Mouse (Mus musculus) kidney, adult 18-20 months (tissue): Measurements from ENCODE around the gene Apoc1.

ENCODE experiments used
- DNase-seq: peaks from one replicate; pipeline ENCODE4 v3.0.0; 2021

Apoc1 gene

GRCm38 (mm10) chr7:19691873-19692865 is at the start of gene Apoc1:
Gene Apoc1, minus strand, starts transcription at chr7:19692660.
- no peak for DNase-seq

GRCm38 (mm10) chr7:19741329-19742031 is 49.0 kb upstream of the Apoc1 start:
- DNase-seq, result no peak

GRCm38 (mm10) chr7:19740269-19740668 is 47.8 kb upstream of the Apoc1 start:
- no peak for DNase-seq

- DNase-seq, result no peak
Observed at GRCm38 (mm10) chr7:19738771-19739170, 46.3 kb upstream of the Apoc1 start.

GRCm38 (mm10) chr7:19736389-19737057 is 44.1 kb upstream of the Apoc1 start:
- DNase-seq, result no peak

GRCm38 (mm10) chr7:19734178-19734666 is 41.8 kb upstream of the Apoc1 start:
- no peak for DNase-seq

- no peak for DNase-seq
Observed at GRCm38 (mm10) chr7:19726541-19726940, 34.1 kb upstream of the Apoc1 start.

GRCm38 (mm10) chr7:19724167-19724566 is 31.7 kb upstream of the Apoc1 start:
- DNase-seq, result peak; percentile 38

GRCm38 (mm10) chr7:19722754-19723195 is 30.3 kb upstream of the Apoc1 start:
- peak; percentile 65 for DNase-seq

GRCm38 (mm10) chr7:19719200-19719599 is 26.7 kb upstream of the Apoc1 start:
- no peak for DNase-seq

- DNase-seq, result no peak
Observed at GRCm38 (mm10) chr7:19718297-19718952, 26.0 kb upstream of the Apoc1 start.

GRCm38 (mm10) chr7:19717346-19717745 is 24.9 kb upstream of the Apoc1 start:
- no peak for DNase-seq

GRCm38 (mm10) chr7:19716822-19717221 is 24.4 kb upstream of the Apoc1 start:
- no peak for DNase-seq

- DNase-seq, result no peak
Observed at GRCm38 (mm10) chr7:19716055-19716682, 23.7 kb upstream of the Apoc1 start.

- DNase-seq, result peak; percentile 98
Observed at GRCm38 (mm10) chr7:19715239-19716054, 23.0 kb upstream of the Apoc1 start, which contains the start of gene Tomm40. Gene Tomm40, minus strand, starts transcription at chr7:19715438.

- no peak for DNase-seq
Observed at GRCm38 (mm10) chr7:19714836-19715235, 22.4 kb upstream of the Apoc1 start.

GRCm38 (mm10) chr7:19713598-19713997 is 21.1 kb upstream of the Apoc1 start:
- DNase-seq, result no peak

GRCm38 (mm10) chr7:19713196-19713595 is 20.7 kb upstream of the Apoc1 start:
- peak; percentile 27 for DNase-seq

GRCm38 (mm10) chr7:19712414-19712813 is 20.0 kb upstream of the Apoc1 start:
- DNase-seq, result no peak

- DNase-seq, result no peak
Observed at GRCm38 (mm10) chr7:19710650-19711049, 18.2 kb upstream of the Apoc1 start.

- DNase-seq, result no peak
Observed at GRCm38 (mm10) chr7:19705271-19705670, 12.8 kb upstream of the Apoc1 start.
